Mouse (Mus musculus) v-Abl transformed pro-B cells (cell line): ENCODE data around the gene Snapc5.

Source experiments
- in situ Hi-C, 2 experiments: fragments of 400-800 bp; cut with MboI; formaldehyde crosslinking; loops; one replicate each; pipeline ENCODE4 v1.15.1; 2025; ENCODE audit not compliant: unreplicated experiment in 2 of 2

Snapc5 gene

DNA sequence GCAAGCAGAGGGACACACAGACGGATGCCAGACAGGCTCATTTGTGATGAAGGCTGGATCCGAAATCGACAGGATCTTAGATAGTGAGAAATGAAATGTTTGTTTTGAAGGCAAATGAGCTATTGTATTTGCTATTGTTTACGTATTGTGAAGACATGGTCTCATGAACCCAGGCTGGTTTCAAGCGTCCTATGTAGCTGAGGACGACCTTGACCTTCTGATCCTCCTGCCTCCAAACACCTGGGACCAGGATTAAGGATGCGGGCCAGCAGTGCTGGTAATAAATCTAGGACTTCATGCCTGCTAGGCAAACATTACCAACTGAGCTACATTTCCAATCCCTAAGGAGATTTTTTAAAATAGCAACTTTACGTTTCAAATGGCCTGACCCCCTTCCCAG, 18.4 kb downstream of the Snapc5 start:
- in situ Hi-C loops = loop anchor here in 1 of 2 experiments (25.0 kb wide), 1 partner anchor 1140 kb away; the partner anchor contains the start of gene Pdcd7

DNA sequence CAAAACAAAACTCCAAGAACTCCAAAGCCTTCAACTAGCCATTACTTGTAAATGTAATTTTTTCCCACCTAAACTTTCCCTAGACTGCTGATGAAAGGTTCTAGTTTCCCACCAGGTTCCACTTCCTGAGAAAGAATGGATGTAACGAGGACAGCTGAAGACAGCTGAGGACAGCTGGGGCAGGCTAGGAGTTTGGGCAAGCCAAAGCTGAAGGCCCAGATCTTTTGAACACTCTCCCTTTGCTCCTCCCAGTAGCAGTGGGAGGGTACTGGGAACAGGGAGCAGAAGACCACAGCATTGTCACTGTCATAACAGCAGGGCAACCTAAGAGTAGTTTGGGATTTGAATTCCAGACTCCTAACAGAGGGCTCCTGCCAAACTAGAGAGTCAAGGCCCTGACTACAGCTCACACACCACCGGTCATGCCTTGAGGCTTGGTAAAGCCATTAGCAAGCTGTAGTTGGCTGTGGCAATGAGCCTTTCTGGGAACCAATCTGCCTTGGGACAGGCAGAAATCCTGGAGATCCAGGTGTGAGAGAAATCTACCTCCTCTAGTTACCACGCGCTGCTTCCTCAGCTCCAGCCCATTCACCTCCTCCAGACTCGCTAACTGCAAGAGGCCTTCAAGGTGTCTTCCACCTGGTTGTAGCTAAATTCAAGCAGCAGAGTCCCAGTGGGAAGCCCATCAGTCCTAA, 19.1 kb downstream of the Snapc5 start:
- in situ Hi-C loops = loop anchor here in 1 of 2 experiments (25.0 kb wide), 1 partner anchor 1139 kb away; the partner anchor contains the start of gene Pdcd7

DNA sequence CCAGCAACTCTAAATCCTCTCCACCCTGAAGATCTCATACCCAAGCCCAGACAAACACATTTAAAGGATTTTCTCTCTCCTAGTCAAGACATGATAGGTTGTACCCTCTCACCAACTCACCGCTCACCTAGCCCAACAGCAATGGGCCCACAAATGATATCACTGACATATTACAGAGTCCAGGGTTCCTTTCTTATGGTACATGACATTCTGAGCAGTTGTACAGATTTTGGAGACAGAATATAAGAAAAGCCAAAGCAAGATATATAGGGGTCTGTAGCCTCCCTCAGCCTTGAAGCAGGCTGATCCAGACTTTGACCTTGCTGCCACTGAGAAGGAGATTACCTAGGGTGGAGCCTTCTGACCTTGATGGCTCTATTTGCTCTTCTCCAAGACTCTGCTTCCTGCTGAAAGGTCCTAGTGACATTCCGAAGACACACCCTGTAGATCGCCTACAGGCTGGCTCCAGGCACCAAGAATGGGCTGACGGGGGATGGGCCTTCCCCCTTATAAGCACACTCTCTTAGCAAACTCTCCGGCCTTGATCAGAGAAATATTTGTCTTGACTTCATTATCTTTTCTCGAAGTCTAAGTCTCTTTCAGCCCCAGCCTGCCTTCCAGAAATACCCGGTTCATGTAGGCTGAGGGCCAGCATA, 19.8 kb downstream of the Snapc5 start:
- in situ Hi-C loops = loop anchor here in 1 of 2 experiments (25.0 kb wide), 1 partner anchor 1138 kb away; the partner anchor contains the start of gene Pdcd7

DNA sequence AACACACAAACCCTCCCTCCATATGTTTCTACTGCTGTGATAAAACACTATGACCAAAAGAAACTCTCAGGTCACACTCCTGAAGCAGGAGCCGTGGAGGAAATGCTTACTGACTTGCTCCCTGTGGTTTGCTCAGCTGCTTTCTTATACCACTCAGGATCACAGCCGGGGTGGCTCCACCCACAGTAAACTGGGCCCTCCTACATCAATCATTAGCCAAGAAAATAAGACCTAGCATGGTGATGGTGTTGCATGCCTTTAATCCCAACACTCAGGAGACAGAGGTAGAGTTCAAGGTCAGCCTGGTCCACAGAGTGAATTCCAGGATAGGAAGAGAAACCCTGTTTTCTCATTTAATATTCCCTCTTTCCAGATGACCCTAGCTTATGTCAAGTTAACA, 20.8 kb downstream of the Snapc5 start:
- in situ Hi-C loops = loop anchor here in 1 of 2 experiments (25.0 kb wide), 1 partner anchor 1137 kb away; the partner anchor contains the start of gene Pdcd7

DNA sequence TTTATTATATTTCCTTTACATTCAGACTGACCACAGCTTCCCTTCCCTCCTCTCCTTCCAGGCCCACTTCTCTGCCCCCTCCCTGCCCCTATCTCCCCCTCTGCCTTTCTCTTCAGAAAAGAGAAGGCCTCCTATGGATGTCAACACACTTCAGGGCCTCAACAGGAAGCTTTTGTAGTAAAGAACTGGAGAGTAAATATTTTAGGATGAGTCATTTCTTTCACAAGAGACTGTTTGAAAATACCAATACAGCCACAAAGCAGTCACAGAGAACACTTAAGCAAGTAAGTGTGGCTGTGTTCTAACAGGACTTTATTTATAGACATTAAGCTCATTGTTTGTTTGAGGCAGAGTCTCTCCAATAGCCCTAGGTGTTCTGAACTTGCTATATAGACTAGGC, 23.3 kb downstream of the Snapc5 start:
- in situ Hi-C loops = no loop called here

DNA sequence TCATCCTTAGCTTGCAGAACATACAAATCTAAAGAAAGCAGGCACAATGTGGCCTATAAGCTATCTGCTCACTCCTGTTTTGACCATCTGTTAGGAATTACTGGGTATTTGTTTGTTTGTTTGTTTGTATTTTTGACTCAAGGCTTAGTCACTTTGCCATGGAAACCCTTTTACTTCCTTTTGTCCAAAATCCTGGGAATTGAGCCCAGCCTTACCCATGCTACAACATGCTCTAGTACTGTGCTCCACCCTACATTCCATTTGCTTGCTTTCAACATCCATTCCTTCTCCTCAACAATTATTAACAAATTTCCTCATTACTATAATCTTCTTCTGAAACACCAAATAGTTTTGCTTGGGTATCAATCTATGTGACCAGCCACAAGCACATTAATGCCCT, 23.8 kb downstream of the Snapc5 start:
- in situ Hi-C loops = no loop called here

DNA sequence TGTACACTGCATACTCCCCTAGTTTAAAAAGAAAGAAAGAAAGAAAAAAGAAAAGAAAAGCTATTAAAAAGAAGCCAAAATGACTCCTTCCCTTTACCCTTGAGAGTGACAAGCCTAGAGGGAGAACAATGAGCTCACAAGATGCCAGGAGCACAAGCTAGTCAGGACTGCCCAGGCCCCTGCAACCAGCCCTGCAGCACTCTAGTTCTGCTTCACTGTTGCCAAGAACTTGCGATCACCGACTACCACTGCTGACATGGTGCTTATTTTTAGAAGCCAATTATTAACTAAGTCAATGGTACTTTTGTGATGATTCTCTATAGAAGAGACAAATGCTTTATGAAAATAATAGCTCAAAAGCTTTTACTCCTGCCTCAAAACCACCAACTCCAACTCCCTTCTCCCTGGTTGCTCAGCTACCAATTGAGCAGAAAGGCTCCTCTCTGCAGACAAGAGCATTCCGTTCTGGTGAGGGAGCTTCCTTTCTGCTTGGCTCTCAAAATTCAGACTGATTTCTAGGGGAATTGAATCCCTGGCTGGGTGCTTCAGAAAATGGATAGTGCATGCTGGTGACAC, 28.5 kb downstream of the Snapc5 start:
- in situ Hi-C loops = no loop called here

DNA sequence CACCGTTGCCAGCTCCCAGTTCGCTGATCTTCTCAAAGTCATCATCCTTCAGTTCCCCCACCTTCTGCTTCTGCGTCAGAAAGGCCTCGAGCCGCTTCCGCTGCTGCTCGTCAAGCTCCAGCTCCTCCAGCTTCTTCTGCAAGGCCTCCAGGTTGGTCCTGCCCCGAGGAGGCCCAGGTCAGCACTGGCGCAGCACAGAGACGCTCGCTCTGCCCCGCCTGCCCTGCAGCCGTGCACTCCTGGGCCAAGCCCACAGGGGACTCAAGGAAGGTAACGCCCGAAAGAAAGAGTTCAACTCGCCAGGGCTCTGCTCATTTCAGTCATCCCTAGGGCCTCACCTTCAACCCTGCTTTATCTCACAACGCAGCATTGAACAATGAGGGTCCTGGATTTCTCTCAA, 35.4 kb downstream of the Snapc5 start:
- in situ Hi-C loops = no loop called here

DNA sequence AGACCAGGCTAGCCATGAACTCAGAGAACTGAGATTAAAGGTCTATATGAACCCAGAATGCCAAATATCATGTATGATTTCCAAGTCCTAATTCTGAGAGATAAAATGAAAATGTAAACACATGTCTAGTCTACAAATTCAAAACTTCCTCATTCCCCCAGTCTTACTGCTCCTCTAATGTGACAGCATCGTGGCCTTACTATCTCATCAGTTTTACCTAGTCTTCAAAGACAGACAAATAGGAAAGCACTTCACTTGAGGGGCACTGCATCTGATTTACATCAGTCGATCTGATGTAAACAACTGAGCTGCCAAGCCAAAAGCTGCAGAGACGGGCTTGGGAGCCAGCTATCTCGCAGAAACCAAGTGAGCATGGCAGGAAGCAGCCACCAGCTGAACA, 37.0 kb downstream of the Snapc5 start:
- in situ Hi-C loops = no loop called here

DNA sequence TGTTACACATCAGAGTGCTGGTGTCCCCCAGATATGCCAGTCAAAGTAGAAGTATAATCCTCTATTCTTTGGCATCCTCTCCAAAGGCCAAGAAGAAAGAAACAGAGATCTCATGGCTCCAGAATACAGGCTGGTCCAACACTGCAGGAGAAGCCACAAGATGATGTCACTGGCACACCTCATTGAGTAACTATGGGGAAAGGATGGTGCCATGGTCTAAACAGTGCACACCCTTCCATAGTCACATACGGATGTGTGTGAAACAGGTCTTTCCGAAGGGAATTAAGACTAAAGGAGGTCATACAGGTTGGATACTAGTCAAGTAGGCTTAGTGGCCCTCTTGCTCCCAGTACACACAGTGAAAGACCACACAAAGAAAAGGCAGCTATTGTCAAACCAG, 37.6 kb downstream of the Snapc5 start:
- in situ Hi-C loops = no loop called here

DNA sequence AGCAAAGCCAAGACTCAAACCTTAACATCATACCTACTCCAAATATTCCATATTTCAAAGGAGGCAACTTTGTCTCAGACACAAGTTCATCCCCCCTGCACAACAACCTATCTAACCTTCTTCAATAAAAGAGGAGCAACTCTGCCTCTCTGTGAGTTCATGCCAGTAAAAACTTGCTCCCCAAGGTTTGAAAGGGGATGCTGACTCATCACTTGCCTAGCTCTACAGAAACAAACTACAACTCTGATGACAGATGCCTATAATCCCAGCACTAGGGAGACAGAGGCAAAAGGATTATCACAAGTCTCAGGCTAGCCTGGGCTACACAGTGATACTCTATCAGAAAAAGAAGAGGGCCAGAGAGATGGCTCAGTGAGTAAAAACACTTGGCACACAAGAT, 38.8 kb downstream of the Snapc5 start:
- in situ Hi-C loops = no loop called here

DNA sequence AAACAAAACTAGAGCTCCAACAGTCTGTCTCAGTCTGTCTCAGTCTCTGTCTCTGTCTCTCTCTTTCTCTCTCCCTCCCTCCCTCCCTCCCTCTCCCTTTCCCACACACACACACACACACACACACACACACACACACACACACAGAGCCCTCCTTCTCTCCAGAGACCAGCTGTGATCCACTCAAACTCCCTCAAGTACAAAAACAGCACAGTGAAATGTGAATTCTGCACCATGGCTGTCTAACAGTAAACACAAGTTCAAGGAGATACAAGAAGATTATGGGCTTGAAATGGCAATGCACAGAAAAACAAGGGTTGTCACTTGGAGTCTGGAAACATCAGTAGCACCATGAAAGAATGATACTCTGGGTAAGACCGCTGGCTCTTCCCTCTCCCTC, 40.2 kb downstream of the Snapc5 start:
- in situ Hi-C loops = no loop called here

DNA sequence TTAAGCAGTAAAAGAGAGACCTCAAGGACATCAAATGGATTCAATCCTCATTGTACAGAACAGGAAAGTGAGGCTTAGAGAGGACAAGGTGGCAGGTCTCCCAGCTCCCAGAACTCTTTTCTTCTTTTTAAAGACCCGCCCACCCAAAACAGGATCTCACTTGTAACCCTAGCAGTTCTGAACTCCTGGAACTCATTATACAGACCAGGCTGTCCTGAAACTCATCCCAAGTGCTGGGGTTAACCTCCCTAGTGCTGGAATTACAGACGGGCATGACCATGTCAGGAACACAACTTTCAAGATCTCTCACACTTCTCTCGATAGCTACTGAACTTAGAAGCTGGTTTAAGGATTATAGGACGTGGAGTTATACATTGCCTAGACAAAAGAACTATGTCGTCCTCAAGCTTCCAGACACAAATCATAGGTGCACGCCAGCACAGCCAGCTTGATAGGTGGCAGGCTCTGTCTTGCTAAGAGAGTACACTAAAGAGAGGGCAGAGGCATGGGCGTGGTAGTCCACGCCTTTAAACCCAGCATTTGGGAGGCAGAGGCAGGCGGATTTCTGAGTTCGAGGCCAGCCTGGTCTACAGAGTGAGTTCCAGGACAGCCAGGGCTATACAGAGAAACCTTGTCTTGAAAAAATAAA, 40.8 kb downstream of the Snapc5 start:
- in situ Hi-C loops = no loop called here

DNA sequence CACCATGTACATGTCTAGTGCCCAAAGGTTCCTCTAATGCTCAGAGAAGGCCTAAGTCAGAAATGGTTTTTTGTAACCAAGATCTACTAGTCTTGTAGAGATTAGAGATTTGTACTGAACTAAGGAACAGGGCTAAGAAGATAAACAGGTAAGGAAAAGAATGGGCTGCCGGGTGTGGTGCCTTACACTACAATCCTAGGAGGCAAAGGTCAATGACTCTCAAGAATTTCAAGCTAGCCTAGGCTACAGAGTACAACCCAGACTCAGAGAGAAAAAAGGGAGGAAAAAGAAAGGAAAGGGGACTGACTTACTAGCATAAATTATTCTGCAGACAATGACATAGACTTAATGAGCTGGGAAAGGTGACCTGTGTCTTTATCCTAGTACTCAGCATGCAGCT, 41.5 kb downstream of the Snapc5 start:
- in situ Hi-C loops = no loop called here

DNA sequence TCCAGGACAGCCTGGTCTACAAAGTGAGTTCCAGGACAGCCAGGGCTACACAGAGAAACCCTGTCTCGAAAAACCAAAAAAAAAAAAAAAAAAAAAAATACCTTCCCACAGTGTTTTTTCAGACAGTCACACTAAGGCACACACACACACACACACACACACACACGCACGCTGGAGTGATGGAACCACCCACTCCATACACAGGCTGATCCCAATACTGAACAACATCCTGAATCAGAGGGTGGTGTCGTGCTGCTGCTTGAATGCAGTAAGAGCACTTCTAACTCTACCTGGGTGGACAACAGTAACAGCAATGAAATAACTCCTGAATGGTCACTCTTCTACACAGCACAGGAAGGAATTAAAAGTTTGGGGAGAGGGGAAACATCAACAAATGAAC, 42.4 kb downstream of the Snapc5 start:
- in situ Hi-C loops = no loop called here

DNA sequence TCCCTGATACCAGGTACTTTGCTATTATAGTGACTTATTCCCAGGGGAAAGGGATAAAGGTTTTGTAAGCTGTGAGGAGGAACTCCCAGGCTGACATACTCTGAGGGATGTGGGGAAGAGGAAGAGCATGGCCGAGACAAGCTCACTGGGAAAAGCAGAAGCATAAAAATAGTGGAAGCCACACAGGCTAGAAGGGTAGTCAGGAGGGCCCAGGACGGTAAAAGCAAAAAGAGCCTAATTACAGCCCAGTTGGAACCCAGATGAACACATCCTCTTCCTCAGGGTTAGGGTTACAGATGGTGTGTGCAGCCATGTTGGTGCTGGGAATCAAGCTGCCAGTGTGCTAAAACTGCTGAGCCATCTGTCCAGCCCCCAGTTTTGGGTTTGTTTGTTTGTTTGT, 43.0 kb downstream of the Snapc5 start:
- in situ Hi-C loops = no loop called here

DNA sequence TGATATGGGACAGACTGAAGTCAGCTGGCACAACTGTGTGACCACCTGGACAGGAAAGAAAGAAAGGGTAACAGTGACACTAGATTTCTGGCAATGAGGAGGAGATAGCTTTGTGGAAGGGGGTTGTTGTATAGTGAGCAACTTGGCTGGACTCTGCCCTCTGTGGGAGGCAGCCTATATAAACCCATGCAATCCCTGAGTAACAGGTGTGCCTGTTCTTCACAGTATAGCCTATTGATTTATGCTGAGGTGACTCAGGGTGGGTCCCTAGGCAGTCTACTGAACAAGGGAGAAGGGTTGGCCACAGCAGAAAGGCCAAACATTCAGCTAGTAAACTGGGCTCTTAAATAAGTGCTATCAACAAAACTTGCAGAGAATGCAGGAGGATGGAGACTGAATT, 46.7 kb downstream of the Snapc5 start:
- in situ Hi-C loops = no loop called here

DNA sequence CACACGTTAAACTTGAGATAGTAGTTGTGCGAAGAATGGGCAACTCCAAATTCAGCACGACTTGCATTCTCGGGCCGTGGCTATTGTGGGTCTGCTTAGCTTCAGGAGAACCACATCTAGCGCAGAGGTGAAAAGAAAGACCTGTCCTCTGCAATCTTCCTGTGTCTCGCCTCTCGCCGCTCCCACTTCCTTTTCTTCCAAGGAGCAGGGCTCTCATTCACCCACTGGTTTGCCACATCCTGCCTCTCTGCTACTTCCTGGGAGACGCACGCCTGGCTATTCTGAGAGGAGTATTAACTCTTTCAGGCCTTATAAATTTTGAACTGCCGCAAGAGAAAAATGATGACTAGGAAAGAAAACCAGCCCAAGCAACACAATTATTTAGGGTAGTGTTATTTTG, 48.7 kb downstream of the Snapc5 start:
- in situ Hi-C loops = no loop called here

DNA sequence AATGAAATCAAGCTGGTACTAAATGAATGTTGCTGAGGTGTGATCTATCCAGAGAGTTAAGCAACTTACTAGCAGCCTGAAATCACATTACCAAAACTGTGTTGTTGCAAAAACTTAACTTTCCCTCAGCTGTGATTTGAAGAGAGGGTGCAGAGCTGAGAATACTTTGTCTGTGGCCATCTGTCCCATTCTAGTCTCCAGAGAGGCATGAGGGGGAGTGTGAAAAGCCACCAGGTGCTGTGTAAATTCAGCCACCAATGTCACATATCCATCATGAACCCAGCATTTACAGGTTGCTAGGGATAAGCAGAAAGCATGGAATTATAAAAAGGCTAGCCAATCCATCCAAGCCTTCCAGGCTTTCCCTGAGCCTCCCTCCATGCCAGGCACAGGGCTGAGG, 49.9 kb downstream of the Snapc5 start:
- in situ Hi-C loops = no loop called here

DNA sequence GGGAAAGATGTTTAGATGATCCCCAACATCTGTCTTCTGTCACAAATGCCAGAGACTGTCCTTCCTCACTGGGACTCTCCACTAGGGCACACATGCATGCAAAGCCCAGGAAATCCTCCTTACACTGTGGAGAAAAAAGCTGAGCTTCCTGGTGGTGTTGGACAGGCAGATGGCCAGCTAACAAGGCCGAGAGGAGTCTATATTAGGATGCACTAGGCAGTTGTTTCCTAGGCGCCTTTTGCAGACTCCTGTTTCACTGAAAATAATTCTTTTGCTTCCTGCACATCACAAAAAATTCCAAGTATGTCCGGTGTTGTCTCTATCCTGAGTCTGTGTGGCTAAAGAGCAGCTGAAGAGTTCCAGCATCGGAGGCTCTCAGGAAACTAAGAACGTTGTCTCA, 52.1 kb downstream of the Snapc5 start:
- in situ Hi-C loops = no loop called here

DNA sequence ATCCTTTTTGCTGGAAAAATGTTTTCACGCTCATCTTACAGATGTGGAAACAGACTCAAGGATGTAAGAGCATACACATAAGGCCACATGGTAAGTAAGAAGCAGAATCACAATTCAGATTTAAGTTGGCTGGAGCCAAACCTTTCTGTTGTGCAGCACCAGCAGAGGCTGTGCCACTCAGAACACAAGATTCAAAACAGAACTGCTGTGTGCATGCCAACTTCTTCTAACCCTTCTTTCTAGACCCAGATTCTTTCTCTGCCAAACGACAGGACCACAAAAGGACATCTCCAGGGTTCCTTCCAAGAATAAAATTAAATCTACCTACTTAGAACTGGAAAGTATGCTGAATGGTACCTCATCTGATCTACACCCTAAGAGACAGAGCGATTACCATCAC, 52.6 kb downstream of the Snapc5 start:
- in situ Hi-C loops = no loop called here
